Mouse (Mus musculus) bone marrow macrophage, adult 2 months (primary cell): ENCODE results near the gene Mxd1.

ENCODE experiments used
- CTCF ChIP-seq: IDR thresholded peaks from 2 replicates; pipeline ENCODE4 v1.5.1; 2012; ENCODE audit warnings: low read depth, mild to moderate bottlenecking, low read length, moderate library complexity
- POLR2A ChIP-seq: IDR thresholded peaks from 2 replicates; pipeline ENCODE4 v1.6.1; 2012; ENCODE audit warnings: mild to moderate bottlenecking, low read depth, low read length, borderline replicate concordance

DNA sequence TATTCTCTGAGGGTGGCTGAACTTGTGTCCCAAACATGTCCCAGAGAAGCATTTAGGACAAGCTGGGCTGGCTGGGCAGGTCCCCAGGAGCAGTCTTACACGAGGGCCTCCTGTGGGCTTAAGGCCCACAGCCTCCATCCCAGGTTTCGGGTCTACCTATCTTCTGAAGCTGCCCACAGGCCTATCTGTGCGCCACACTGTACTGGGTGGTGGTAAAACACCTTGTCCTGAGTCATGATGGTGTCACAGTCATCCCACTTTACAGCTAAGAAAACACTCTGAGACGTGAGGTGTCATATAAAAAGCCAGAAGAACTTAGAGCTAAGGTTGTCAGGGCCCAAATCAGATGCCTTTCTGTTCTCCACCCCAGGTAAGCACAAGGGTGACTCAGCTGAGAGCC lies 62.7 kb downstream of the Mxd1 start:
- TF ChIP-seq POLR2A (no peak), CTCF (no peak)
